Mouse (Mus musculus) liver, embryonic 14.5 days (tissue): Measurements from ENCODE around the gene Tomm20. TPM values are rescaled to one million over a fixed set of nuclear protein-coding genes. Genes with fewer than 3 reads are reported as not detected.

Experiments
- ATAC-seq: fragments of 200-750 bp; cut with Nextera tagmentation; 2 replicates; pipeline ENCODE4 v1.8.0; 2017; ENCODE audit warnings: moderate number of reproducible peaks, mild to moderate bottlenecking, moderate library complexity; ENCODE audit not compliant: insufficient read depth
- DNase-seq, 3 experiments: peaks; one replicate each; pipeline ENCODE4 v3.0.0-alpha.2; 2012 to 2013; ENCODE audit warnings: low read depth in 3 of 3, low spot score in 3 of 3
- H3K27ac ChIP-seq: fragments of 300-500 bp; sonication (generic); 2 replicates; pipeline ENCODE4 v1.5.1; 2014; ENCODE audit warnings: moderate library complexity, mild to moderate bottlenecking, control low read depth, inconsistent platforms
- H3K27me3 ChIP-seq: fragments of 300-500 bp; sonication (generic); 2 replicates; pipeline ENCODE4 v1.6.1; 2014; ENCODE audit warnings: mild to moderate bottlenecking, low read length, moderate library complexity; ENCODE audit not compliant: control insufficient read depth, insufficient read depth
- H3K36me3 ChIP-seq: fragments of 300-500 bp; sonication (generic); replicated peaks from 2 replicates; pipeline ENCODE4 v1.6.1; 2014; ENCODE audit warnings: low read depth; ENCODE audit not compliant: control insufficient read depth, insufficient read depth
- H3K4me1 ChIP-seq, 2 experiments: fragments of 200-500 bp in 1 of 2; fragments of 300-500 bp in 1 of 2; sonication (generic) in 1 of 2; replicated peaks; 2 replicates each; pipeline ENCODE4 v1.6.1; 2012 to 2014; ENCODE audit warnings: antibody characterized with exemption in 1 of 2, inconsistent platforms in 1 of 2, low read length in 1 of 2; ENCODE audit not compliant: control insufficient read depth in 2 of 2, insufficient read depth in 2 of 2
- H3K4me2 ChIP-seq: fragments of 300-500 bp; sonication (generic); 2 replicates; pipeline ENCODE4 v1.6.1; 2014; ENCODE audit warnings: low read depth, mild to moderate bottlenecking, control low read depth, moderate library complexity
- H3K4me3 ChIP-seq, 2 experiments: fragments of 200-500 bp in 1 of 2; fragments of 300-500 bp in 1 of 2; sonication (generic) in 1 of 2; 2 replicates each; pipeline ENCODE4 v1.5.1; 2012 to 2014; ENCODE audit warnings: low read depth in 2 of 2, low read length in 2 of 2, mild to moderate bottlenecking in 2 of 2, control low read depth in 1 of 2, inconsistent platforms in 1 of 2, moderate library complexity in 1 of 2; ENCODE audit not compliant: insufficient read depth in 1 of 2
- H3K9ac ChIP-seq: fragments of 300-500 bp; sonication (generic); replicated peaks from 2 replicates; pipeline ENCODE4 v1.6.1; 2014; ENCODE audit warnings: mild to moderate bottlenecking, control low read depth, moderate library complexity
- H3K9me3 ChIP-seq: fragments of 300-500 bp; sonication (generic); 2 replicates; pipeline ENCODE4 v1.6.1; 2016; ENCODE audit warnings: low read length, mixed read lengths; ENCODE audit not compliant: control insufficient read depth
- CTCF ChIP-seq: IDR thresholded peaks from 2 replicates; pipeline ENCODE4 v1.5.1; 2016; ENCODE audit warnings: antibody characterized with exemption, low read depth, control low read depth
- EP300 ChIP-seq: IDR thresholded peaks from 2 replicates; pipeline ENCODE4 v1.6.1; 2016; ENCODE audit warnings: antibody characterized with exemption, low read depth
- WGBS: fragments of 180-500 bp; shearing (Covaris S2); extraction: QIAGEN DNeasy Blood & Tissue Kit; methylation state at CpG from one replicate; pipeline ENCODE4 v1.1.7; 2014; ENCODE audit not compliant: insufficient replicate concordance; 5-methylcytosine and 5-hydroxymethylcytosine counted together
- polyA plus RNA-seq, 2 experiments: library from polyadenylated mRNA; depleted of rRNA in 1 of 2; stranded (reverse) in 1 of 2; unstranded in 1 of 2; fragments of >200 nt; fragmentation: Nextera tagmentation in 1 of 2; extraction: Ambion mirVana in 1 of 2; gene quantifications; 2 replicates each; pipeline versions ENCODE4 v1.2.1 to v1.2.3; 2012 to 2014

Tomm20 gene
- polyA plus RNA-seq, 2 experiments, result 44.0 to 137 TPM

GRCm38 (mm10) chr8:126920386-126920785 lies 25.3 kb downstream of the Tomm20 start:
- H3K4me2 ChIP-seq, result no peak overlapping the region
- no peaks in the 10 kb centered on the region for H3K36me3 ChIP-seq
- no peaks in the 10 kb centered on the region for H3K27me3 ChIP-seq
- ATAC-seq (no peak), DNase-seq (no peak)
- H3K9me3 ChIP-seq, result no peaks in the 10 kb centered on the region
- H3K4me1 ChIP-seq, result 0 out of 4 replicates have a peak, but pooled peaks cover 0 to 2% of the 10 kb centered on the region in 2 experiments
- no peak overlapping the region for H3K4me3 ChIP-seq
- H3K27ac ChIP-seq, result no peak overlapping the region
- 53% methylated on average over 6 of the region's 6 CpGs for WGBS
- no peak for TF ChIP-seq EP300
- no peak for TF ChIP-seq CTCF
- H3K9ac ChIP-seq, result no peak overlapping the region

GRCm38 (mm10) chr8:126919703-126920102 lies 25.9 kb downstream of the Tomm20 start:
- H3K4me2 ChIP-seq, result no peak overlapping the region
- H3K9ac ChIP-seq, result no peak overlapping the region
- DNase-seq (no peak), ATAC-seq (no peak)
- 0 out of 4 replicates have a peak, but pooled peaks cover 0 to 2% of the 10 kb centered on the region in 2 experiments for H3K4me1 ChIP-seq
- H3K9me3 ChIP-seq, result no peaks in the 10 kb centered on the region
- H3K36me3 ChIP-seq, result no peaks in the 10 kb centered on the region
- H3K27me3 ChIP-seq, result no peaks in the 10 kb centered on the region
- no peak overlapping the region for H3K4me3 ChIP-seq
- TF ChIP-seq CTCF (no peak), EP300 (no peak)
- WGBS, result 72% methylated on average over 5 of the region's 5 CpGs
- no peak overlapping the region for H3K27ac ChIP-seq

- H3K27ac ChIP-seq, result no peak overlapping the region
- DNase-seq (no peak), ATAC-seq (no peak)
- no peak overlapping the region for H3K9ac ChIP-seq
- H3K9me3 ChIP-seq, result no peaks in the 10 kb centered on the region
- no peaks in the 10 kb centered on the region for H3K27me3 ChIP-seq
- H3K4me1 ChIP-seq, result 0 out of 4 replicates have a peak, but pooled peaks cover 0 to 2% of the 10 kb centered on the region in 2 experiments
- no peaks in the 10 kb centered on the region for H3K36me3 ChIP-seq
- H3K4me3 ChIP-seq, result no peak overlapping the region
- H3K4me2 ChIP-seq, result no peak overlapping the region
- no peak for TF ChIP-seq CTCF
- no peak for TF ChIP-seq EP300
- 68% methylated on average over 2 of the region's 2 CpGs for WGBS
These were observed 26.4 kb downstream of the Tomm20 start for GRCm38 (mm10) chr8:126919255-126919654.

DNA sequence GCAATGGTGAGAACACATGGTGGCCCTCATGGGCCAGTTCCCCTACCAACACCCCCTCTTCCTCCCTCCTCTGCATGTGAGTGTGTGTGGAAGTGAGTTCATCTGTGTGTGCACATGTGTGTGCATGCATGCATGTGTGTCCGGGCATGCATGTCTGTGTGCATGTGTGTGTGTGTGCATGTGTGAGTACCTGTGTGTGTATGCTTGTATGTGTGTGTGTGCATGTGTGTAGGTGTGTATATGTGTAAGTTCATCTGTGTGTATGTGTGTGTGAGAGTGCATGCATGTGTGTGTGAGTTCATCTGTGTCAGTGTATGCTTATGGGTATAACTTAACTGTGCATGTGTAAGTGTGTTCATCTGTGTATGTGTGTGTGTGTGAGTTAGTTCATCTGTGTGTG lies 27.3 kb downstream of the Tomm20 start:
- no peaks in the 10 kb centered on the region for H3K9me3 ChIP-seq
- no peaks in the 10 kb centered on the region for H3K36me3 ChIP-seq
- ATAC-seq, result no peak
- H3K27me3 ChIP-seq, result no peaks in the 10 kb centered on the region
- H3K9ac ChIP-seq, result no peak overlapping the region
- H3K4me3 ChIP-seq, result no peak overlapping the region
- no peak overlapping the region for H3K4me2 ChIP-seq
- 71% methylated on average over 1 of the region's 1 CpGs for WGBS
- no peak overlapping the region for H3K27ac ChIP-seq
- DNase-seq, result no peak
- 0 out of 4 replicates have a peak, but pooled peaks cover 0 to 2% of the 10 kb centered on the region in 2 experiments for H3K4me1 ChIP-seq
- TF ChIP-seq CTCF, result no peak
- TF ChIP-seq EP300, result no peak

DNA sequence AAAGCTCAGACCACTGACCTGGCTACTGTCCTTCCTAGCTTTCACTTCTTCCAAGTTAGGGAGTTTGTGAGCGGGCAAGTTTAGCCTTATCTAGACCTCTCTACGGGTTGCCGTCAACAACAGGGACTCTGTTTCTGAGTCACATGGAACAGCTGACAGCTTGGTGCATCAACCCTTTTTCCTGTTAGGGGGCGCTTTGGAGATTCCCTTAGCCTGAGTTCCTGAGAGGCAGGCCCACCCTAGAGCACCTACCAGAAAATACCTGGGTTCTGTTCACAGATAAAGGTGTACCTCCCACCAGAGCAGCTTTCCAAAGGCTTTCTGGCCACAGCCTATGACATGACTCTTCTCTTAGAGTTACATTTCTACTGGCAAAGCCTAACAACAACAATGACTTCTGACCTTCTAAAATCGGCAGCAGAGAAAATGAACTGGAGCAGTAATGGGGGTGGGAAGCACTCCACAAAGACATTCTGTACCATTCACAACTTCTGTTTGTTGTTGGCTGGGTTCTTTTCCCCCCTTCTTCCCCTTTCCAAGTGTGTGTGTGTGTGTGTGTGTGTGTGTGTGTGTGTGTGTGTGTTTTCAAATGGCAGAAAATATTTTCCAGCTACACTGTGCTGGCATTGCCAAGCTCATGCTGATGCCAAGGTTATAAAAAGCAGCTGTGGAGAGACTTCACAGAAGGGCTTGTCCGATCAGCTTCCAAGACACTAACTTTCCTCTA lies 28.3 kb downstream of the Tomm20 start:
- WGBS, result 34% methylated on average over 6 of the region's 6 CpGs
- H3K9me3 ChIP-seq, result no peaks in the 10 kb centered on the region
- no peak overlapping the region for H3K4me3 ChIP-seq
- H3K4me2 ChIP-seq, result no peak overlapping the region
- no peak overlapping the region for H3K9ac ChIP-seq
- H3K27me3 ChIP-seq, result no peaks in the 10 kb centered on the region
- DNase-seq (no peak), ATAC-seq (no peak)
- H3K27ac ChIP-seq, result no peak overlapping the region
- no peaks in the 10 kb centered on the region for H3K36me3 ChIP-seq
- 0 out of 4 replicates have a peak, but pooled peaks cover 0 to 2% of the 10 kb centered on the region in 2 experiments for H3K4me1 ChIP-seq
- TF ChIP-seq CTCF (no peak), EP300 (no peak)
